Mouse (Mus musculus) adrenal gland, postnatal 14 days (tissue): ENCODE measurements around the gene Btnl6. TPM values are rescaled to one million over a fixed set of nuclear protein-coding genes. Genes with fewer than 3 reads are reported as not detected.
"Not testable (repeated sequence)": the region's sequence is repeated elsewhere in the genome, so short reads cannot be mapped to it uniquely, and the experiment has no call there.

Experiments
- DNase-seq: peaks from one replicate; pipeline ENCODE4 v3.0.0; 2021; ENCODE audit warnings: mixed read lengths
- long read RNA-seq, 2 experiments: library from polyadenylated mRNA; stranded (forward); transcript quantifications; one replicate each; pipeline ENCODE4 v2.0.0; 2021
- total RNA-seq: library from RNA; stranded (reverse); gene quantifications from 2 replicates; pipeline ENCODE4 v1.2.3, GENCODE M21; 2021

The Btnl6 gene
- not detected in 2 replicates for total RNA-seq
- long read RNA-seq, experiment 1: 0 reads
- long read RNA-seq, experiment 2: 0 reads

DNA sequence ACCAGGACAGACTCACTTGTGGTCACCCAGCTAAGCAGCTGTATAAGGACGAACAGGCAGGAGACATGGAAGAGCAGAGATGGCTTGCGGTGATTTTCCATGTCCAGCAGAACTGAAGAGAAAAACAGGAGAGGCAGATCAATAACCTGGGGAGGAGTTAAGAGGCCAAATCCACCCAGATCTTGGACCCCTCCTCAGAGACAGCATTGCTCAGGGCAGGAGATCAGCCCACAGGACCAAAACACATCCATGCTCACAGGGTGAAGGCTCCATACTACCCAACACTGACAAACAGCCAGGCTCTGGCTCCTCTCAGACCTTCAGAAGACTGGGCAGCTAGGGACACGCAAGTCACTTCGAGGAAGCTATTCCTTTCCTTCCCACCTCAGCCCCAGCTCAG, at the start of gene Btnl6:
TSS of gene Btnl6 (minus strand) at position 101 of the 400 bp plus-strand sequence.
- no peak for DNase-seq

DNA sequence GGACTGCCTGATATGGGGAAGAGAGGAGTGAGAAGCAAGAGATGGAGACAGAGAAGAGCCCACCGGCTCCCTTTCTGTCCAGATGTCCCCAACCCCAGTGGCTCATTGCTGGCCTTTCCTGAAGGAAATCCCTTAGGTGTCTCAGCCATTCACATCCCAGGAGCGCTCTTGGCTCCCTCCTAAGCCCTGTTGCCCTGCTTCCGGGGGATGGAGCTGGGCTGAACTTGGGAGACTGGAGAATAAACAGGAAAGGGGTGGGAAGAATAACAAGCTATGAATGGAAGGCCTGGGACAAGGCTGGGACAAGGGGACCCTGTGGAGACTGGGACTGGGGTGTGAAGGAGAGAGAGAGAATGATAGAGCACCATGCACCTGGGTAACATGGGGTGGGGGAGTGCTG, 47.6 kb upstream of the Btnl6 start:
- peak; percentile 54 for DNase-seq

DNA sequence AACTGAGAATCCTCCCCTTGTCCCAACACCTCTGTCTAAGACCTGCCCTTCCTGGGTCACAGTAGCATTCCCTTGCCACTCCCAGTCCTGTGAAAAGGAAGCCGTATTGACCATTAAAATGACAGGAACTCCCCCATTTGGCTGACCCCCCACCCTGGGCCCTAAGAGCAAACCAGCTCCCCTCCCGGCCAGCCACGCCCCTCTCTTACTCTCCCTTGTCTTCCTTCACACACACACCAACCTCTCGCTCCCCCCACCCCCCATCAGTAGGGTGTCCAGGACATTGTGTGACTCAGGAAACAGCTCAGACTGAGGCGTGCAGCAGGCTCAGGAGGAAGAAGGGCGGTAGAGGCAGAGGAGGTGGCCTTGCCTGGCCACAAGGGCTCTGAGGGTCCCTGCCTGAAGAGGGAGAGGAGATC, 46.9 kb upstream of the Btnl6 start, which contains the start of gene Notch4:
TSS of gene Notch4 (plus strand) at position 266 of the 419 bp plus-strand sequence.
- DNase-seq: peak; percentile 64

- no peak for DNase-seq
Measured at GRCm38 (mm10) chr17:34563354-34563753, 46.2 kb upstream of the Btnl6 start.

DNA sequence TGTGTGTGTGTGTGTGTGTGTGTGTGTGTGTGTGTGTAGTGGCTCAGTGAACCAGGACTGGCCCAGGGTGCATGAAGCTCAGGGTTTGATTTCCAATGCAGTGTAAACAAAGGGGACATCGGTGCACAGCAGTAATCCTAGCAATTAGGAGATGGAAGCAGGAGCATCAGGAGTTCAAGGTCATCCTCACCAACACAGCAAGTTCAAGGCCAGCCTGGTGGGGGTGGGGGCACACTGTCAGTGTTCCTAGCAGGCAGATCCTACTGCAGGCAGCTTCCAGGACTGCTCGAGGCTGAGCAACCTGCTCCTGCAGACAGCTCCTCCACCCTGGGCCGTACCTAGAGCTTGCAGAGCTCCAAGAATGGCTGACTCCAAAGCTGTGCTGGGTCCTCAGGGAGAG, 45.4 kb upstream of the Btnl6 start:
- no peak for DNase-seq

DNA sequence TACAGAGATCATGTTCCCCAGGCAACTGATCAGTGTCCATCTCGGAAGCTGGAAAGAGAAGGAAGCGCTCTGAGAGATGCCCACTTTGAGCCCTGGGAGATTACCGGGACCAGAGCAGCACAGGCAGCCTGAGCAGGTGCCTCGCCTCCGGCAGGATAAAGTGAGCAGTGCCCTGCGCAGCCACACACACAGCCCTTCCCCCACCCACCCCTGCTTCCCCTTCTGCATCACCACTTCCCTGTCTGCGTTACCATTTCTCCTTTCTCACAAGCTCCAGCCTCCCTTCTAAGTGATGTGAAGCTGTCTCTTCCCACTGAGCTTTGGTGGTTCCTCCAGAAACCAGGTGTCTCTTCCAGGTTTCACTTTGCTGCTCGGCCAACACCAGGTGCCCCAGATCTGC, 44.0 kb upstream of the Btnl6 start:
- DNase-seq: no peak

DNA sequence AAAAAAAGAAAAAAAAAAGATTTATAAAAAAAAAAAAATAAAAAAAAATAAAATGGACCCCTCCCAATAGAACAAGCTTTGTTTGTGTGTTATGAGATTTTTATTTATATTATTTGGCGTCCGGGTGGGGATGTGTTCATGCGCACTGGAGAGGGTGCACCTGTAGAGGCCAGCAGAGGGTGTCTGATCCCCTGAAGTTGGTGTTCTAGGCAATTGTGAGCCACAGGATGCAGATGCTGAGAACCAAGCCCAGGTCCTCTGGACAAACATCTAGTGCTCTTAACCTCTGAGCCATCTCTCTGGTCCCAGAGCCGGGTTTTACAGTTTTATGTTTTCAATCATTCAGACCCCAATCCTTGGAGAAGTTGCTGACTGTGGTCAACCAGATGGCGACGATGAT, 43.3 kb upstream of the Btnl6 start:
- no peak for DNase-seq

DNA sequence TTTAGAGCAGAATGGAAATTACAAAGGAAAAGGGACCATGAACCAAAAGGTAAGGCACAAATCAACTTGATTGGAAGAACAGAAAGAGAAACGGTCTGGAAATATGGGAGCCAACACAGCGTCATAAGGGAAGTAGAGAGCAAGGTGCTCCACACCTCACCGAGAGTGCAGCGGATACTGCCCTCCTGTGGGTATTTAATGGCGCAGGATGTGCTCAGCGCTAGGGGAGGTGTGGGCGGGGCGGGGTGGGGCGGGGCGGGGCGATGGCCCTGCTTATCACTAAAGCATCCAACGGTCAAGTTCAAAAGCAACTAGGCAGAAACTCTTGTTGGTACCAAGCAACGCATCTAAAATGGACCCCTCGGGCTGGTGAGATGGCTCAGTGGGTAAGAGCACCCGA, 42.7 kb upstream of the Btnl6 start:
- DNase-seq: no peak

GRCm38 (mm10) chr17:34559116-34559515, 42.0 kb upstream of the Btnl6 start:
- DNase-seq: no peak

DNA sequence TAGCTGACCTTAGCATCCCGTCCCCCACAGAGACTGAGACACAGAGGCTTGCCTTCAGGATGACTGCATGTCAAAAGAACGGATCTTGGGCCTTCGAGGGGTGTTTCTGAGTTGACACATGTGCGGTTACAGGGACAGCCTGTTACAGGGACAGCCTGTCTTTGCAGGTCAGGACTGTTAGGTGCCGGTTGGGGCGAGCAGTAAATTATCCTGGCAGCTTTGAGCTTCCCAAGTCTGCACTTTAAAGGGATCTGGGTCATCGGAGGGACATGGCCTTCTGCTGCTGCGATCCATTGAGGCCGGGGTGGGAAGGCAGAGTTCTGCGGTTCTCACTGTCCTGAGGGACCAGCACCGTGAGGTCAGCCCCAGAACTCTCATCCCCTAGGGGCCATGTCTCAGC, 40.3 kb upstream of the Btnl6 start:
- DNase-seq: no peak

DNA sequence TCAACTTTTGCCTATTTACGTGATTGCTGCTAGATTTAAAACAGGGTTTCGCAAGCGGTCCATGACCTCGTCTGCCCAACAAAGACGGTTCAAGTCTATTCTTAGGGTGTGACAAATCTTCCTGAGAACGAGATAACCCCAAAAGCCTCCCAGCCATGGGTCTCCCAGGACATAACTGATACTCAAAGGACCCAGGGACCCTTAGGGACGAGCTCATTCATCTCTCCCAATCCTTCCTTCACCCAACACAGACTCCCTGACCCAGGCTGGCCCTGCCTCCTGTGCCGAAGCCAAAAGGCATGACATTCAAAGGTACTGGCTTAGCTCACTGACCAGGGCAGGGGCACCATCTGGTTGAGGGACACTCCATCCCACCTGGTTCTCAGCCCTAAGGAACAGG, 39.3 kb upstream of the Btnl6 start:
- DNase-seq: no peak

DNA sequence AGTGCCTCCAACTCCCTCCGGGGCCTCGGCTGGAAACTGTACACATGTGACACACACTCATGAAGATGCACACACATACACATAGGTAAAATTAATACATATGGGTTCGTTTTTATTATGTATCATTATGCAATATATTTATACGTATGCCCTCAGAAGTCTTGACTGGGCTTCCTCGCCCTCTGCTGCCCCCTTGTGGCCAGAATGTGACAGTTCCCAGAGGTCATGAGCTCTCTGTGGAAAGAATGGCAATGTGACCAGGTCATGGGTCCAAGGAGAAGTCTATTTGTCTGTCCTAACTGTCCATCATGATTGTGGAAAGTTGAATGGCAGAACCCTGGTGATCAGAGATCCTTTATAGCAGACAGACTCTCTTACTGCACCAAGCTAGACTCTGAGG, 38.3 kb upstream of the Btnl6 start:
- DNase-seq: peak; percentile 91

DNA sequence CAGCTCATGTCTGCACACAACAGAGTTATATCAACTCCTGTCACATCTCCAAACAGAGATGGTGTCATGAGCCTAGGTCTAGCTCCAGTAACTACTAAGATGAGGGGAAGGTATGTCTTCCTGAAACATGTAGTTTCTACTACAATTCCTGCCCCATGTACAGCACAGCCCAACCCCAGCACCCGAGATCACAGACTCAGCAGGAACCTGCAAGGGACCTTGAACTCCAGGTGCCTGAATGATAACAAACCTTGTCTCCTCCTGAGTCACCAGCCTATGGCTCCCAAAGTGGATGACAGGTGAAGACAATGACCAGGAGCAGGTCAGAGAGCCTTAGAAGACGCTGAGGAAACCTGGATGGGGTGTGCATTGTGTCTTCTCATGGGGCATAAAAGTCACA, 32.7 kb upstream of the Btnl6 start:
- no peak for DNase-seq

DNA sequence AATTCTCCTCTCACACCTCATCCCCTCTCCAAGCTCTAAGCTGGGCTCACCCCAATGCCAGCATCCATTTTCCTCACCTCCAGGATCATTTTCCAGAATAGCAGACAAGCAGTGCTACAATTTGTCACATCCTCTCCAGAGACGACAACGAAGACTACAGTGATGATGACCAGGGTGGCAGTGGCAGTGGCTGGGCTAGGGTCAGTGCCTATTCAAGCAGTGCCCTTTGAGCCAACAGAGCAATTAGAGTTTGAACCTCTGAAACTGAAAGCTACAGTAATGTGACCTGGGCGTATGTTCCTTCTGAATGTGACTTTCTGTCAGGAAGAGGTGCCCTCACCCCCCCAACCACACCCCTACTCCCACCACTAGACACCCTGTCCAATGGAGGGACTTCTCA, 32.0 kb upstream of the Btnl6 start:
- DNase-seq: no peak

DNA sequence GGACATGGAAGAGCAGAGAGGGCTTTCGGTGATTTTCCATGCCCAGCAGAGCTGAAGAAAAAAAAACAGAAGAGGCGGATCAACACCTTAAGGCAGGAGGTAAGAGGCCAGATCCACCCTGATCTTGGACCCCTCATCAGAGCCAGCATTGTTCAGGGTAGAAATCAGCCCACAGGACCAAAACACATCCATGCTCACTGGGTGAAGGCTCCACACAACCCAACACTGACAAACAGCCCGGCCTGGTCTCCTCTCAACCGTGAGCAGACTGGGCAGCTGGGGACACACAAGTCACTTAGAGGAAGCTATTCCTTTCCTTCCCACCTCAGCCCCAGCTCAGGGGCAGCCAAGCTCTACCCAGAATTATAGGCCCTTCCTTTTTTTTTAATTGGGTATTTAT, 30.4 kb upstream of the Btnl6 start:
- DNase-seq: no peak

DNA sequence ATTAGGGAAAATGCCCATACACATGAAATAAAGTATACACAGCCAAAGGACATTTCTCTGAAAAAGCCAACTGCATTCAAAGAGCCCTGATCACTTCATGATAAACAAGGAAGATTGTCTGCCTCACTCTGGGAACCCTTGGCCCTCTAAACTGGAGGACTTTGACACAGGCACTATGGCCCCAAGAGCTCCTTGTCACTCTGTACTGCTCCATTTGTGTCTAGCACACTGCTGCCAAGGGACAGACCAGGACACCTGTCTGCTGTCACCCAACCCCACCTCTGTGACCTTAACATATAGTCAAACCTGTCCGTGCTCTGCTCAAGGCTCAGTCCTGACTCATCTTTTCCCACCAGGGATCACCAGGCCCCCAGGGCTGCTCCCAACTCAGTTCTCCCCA, 29.6 kb upstream of the Btnl6 start:
- no peak for DNase-seq

DNA sequence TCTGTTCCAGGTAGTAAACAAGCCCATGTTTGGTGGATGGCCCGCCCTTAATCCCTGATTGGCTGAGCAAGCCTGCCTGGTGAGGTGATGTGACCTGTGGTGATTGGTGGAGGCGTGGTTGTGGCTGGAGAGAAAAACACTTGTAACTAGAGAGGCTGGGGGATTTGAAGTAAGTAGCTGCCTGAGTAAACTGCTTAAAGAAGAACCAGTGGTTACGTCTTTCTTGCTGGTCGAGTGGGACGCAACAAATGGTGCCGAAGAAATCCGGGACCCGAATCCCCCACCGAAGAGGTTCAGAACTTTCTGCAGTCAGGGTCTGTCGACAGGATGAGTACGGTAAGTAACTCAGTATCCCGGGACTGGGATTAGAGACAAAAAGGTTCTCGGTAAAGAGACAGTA, 26.4 kb upstream of the Btnl6 start:
- not testable (repeated sequence) for DNase-seq

GRCm38 (mm10) chr17:34532671-34533070, 15.5 kb upstream of the Btnl6 start:
- DNase-seq: no peak

DNA sequence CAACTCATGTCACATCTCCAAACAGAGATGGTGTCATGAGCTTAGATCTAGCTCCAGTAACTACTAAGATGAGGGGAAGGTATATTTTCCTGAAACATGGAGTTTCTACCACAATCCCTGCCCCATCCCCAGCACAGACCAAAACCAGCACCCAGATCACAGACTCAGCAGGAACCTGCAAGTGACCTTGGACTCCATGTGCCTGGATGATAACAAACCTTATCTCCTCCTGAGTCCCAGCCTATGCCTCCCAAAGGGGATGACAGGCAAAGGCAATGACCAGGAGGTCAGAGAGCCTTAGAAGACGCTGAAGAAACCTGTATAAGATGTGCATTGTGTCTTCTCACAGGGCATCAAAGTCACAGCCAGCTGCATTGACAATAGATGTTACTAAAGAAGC, 1.8 kb upstream of the Btnl6 start:
- DNase-seq: no peak

DNA sequence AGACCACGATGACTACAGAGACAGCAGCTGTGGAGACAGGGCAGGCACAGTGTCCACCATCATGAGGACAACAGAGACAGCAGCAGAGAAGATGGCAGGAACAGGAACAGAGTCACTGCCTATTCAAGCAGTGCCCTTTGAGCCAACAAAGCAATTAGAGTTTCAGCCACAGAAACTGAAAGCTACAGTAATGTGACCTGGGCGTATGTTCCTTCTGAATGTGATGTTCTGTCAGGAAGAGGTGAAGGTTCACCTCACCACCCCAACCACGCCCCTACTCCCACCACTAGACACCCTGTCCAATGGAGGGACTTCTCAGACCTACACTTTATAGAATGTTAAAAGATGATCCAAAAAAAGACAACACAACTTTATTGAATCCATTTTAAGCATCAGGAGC, 1.4 kb upstream of the Btnl6 start:
- not testable (repeated sequence) for DNase-seq

- DNase-seq: no peak
Measured at GRCm38 (mm10) chr17:34517795-34518194, 643 bp upstream of the Btnl6 start.

GRCm38 (mm10) chr17:34516514-34516913, 638 bp downstream of the Btnl6 start:
- DNase-seq: no peak

GRCm38 (mm10) chr17:34511723-34512122, 5.4 kb downstream of the Btnl6 start:
- DNase-seq: not testable (repeated sequence)

GRCm38 (mm10) chr17:34507591-34507990, 9.6 kb downstream of the Btnl6 start:
- DNase-seq: no peak

DNA sequence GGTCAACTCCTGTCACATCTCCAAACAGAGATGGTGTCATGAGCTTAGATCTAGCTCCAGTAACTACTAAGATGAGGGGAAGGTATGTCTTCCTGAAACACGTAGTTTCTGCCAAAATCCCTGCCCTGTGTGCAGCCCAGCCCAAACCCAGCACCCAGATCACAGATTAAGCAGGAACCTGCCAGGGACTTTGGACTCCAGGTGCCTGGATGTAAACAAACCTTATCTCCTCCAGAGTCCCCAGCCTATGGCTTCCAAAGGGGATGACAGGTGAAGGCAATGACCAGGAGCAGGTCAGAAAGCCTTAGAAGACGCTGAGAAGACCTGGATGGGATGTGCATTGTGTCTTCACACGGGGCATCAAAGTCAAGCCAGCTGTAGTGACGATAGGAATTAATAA, 19.4 kb downstream of the Btnl6 start:
- DNase-seq: not testable (repeated sequence)
